In the genomic region with DNA sequence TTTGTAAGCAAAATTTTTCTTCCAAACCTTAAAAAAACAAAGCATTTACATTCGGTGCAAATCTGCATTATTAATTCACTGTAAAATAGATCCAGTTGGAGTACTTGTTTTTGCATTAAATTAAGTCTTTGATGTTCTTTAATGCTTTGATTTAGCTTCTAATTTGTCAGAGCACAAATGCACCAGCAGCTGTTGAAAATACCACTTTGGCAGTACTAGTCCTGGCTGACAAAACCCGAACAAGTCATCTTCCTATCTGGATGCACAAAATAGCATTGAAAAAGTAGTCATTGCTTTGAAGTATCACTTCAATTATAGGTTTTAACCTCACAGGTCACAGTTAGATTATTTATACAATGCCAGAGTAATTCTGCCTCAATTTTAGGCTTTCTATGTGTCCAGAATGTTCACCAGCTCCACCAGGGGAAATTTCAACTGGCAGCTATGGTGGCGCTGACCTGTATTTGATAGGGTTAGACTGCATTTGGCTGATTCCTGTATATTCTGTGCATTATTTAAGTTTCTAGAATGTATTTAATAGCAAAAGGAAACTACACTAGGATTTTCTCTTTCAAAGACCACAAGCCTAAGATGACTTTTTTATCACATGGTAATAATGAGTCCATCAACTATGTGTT, we compare ENCODE assay signal across 13 mouse cellular contexts.
"Had no signal": no experiment of that assay in that cellular context is flagged by ENCODE, and none has a peak within 500 bp of the region (broad histone marks: within the 10 kb centered on the region; RNA-seq: fewer than 3 reads in every experiment).

No protein-coding gene starts in this region.

- H3K4me2 ChIP-seq: limb, embryonic 13.5 days; midbrain, embryonic 13.5 days had no signal

- H3K27me3 ChIP-seq: limb, embryonic 13.5 days; midbrain, embryonic 13.5 days had no signal

- H3K36me3 ChIP-seq: limb, embryonic 13.5 days; midbrain, embryonic 13.5 days had no signal

- H3K9me3 ChIP-seq: limb, embryonic 13.5 days; midbrain, embryonic 13.5 days had no signal

- H3K27ac ChIP-seq: kidney, postnatal 0 days; limb, embryonic 13.5 days; liver, embryonic 14.5 days; midbrain, embryonic 13.5 days had no signal

- DNase-seq: kidney, adult 9 months; kidney, postnatal 36 days; left cerebral cortex, postnatal 4 days; lung, adult 18-20 months; lung, postnatal 36 days; right cerebral cortex, postnatal 4 days; spleen, adult 18-20 months; thymus, adult 2 months; thymus, postnatal 25 days had no signal

- H3K4me1 ChIP-seq: limb, embryonic 13.5 days; midbrain, embryonic 13.5 days had no signal

- H3K4me3 ChIP-seq: limb, embryonic 13.5 days; midbrain, embryonic 13.5 days had no signal

- H3K9ac ChIP-seq: limb, embryonic 13.5 days; liver, embryonic 14.5 days; midbrain, embryonic 13.5 days had no signal
